Comparison of ENCODE assay signal across 7 mouse cellular contexts in genomic region chr12:84968831-84969655, GRCm38 (mm10). TPM values are rescaled to one million over a fixed set of nuclear protein-coding genes. Genes with fewer than 3 reads are reported as not detected.
A peak's percentile ranks its signal among the peaks of the same experiment; 100 is the strongest.
DNase-seq lines count a peak whose midpoint lies in the region; ATAC-seq and TF ChIP-seq lines count a peak whose summit lies in the region.

No protein-coding gene starts in this region.

- TF ChIP-seq RAD21 in MEL (IDR thresholded peaks at IDR 0.05; ENCODE audit: low read depth, low read length), result no peak

- H3K9ac ChIP-seq in MEL (ENCODE audit: control insufficient read depth, low read depth, low read length, poor library complexity, severe bottlenecking), result peak overlapping the region; percentile 87
- H3K9ac ChIP-seq in heart, embryonic 16.5 days (ENCODE audit: low read length), result peak overlapping the region; percentile 88

- H3K36me3 ChIP-seq in MEL (ENCODE audit: control insufficient read depth in 1 of 2, insufficient read depth in 2 of 2, low read length in 2 of 2) (peaks cover 0 to 18% of the 10 kb centered on the region in 2 experiments), macrophage (ENCODE audit: inconsistent target) (peaks cover 28% of the 10 kb centered on the region)
- H3K36me3 ChIP-seq in heart, embryonic 16.5 days (ENCODE audit: control insufficient read depth, insufficient read depth), result peaks cover 3% of the 10 kb centered on the region; the same call in 1 of the 2 replicates

- no peak for TF ChIP-seq POLR2A in MEL (IDR thresholded peaks at IDR 0.05; ENCODE audit: control insufficient read depth in 1 of 2, insufficient read depth in 1 of 2, low read depth in 1 of 2, low read length in 2 of 2, poor library complexity in 1 of 2)

- no peaks in the 10 kb centered on the region for H3K9me3 ChIP-seq in MEL (replicated peaks; ENCODE audit: insufficient read depth, low read length)
- H3K9me3 ChIP-seq in heart, embryonic 16.5 days (replicated peaks; ENCODE audit: control insufficient read depth, low read length), result no peaks in the 10 kb centered on the region

- DNase-seq in CD4-positive, CD25-positive, alpha-beta regulatory T cell, adult 2 months (ENCODE audit: low read depth, low spot score), result peak; percentile 47
- peak; percentile 87 for DNase-seq in MEL (ENCODE audit: low read depth, low spot score)
- DNase-seq in adrenal gland, adult 18-20 months (ENCODE audit: low spot score in 2 of 2), result no peak
- DNase-seq in layer of hippocampus, adult 11-12 months (ENCODE audit: low spot score), result no peak
- no peak for DNase-seq in cerebellum, postnatal 4 days (ENCODE audit: low spot score in 2 of 2)

- no peak for TF ChIP-seq CTCF in MEL (IDR thresholded peaks at IDR 0.05 in 2 of 3, conservative IDR thresholded peaks at IDR 0.05 in 1 of 3; ENCODE audit: control insufficient read depth in 1 of 3, insufficient read depth in 1 of 3, low read depth in 2 of 3, low read length in 3 of 3, poor library complexity in 1 of 3, severe bottlenecking in 1 of 3)

- no peaks in the 10 kb centered on the region for H3K27me3 ChIP-seq in MEL (ENCODE audit: control insufficient read depth in 1 of 2, insufficient read depth in 2 of 2, low read length in 2 of 2)
- H3K27me3 ChIP-seq in heart, embryonic 16.5 days (ENCODE audit: control insufficient read depth, insufficient read depth, low read length), result no peaks in the 10 kb centered on the region

- peaks cover 2 to 8% of the 10 kb centered on the region in 2 experiments; a peak in 3 of 4 replicates for H3K4me1 ChIP-seq in MEL (ENCODE audit: control insufficient read depth in 1 of 2, insufficient read depth in 2 of 2, low read length in 2 of 2)
- H3K4me1 ChIP-seq in heart, embryonic 16.5 days (ENCODE audit: control insufficient read depth, insufficient read depth, low read length), result peaks cover 11% of the 10 kb centered on the region

- H3K4me3 ChIP-seq in MEL (ENCODE audit: control insufficient read depth in 1 of 2, insufficient read depth in 1 of 2, low read depth in 2 of 2, low read length in 2 of 2) (peak overlapping the region; percentile 93 to 94), macrophage (ENCODE audit: inconsistent target) (peak overlapping the region; percentile 100)
- H3K4me3 ChIP-seq in heart, embryonic 16.5 days (ENCODE audit: low read length), result peak overlapping the region; percentile 87

- H3K79me2 ChIP-seq in MEL (ENCODE audit: control insufficient read depth, insufficient read depth, low read length, poor library complexity), result peaks cover 38% of the 10 kb centered on the region
- peaks cover 97% of the 10 kb centered on the region for H3K79me2 ChIP-seq in macrophage (ENCODE audit: inconsistent target)

- peak overlapping the region; percentile 99 for H3K4me2 ChIP-seq in heart, embryonic 16.5 days (ENCODE audit: low read depth, low read length)

- no peak for ATAC-seq in heart, embryonic 16.5 days (replicated peaks; ENCODE audit: extremely low read depth, insufficient read depth, low FRiP score)

- TF ChIP-seq EP300 in MEL (IDR thresholded peaks at IDR 0.05; ENCODE audit: low read depth in 1 of 2, low read length in 2 of 2), result peak; percentile 87 to 89

- WGBS in heart, embryonic 16.5 days, result 77% methylated on average over 16 of the region's 16 CpGs
- 33% methylated on average over 16 of the region's 16 CpGs for WGBS in macrophage (ENCODE audit: missing documents)

- H3K27ac ChIP-seq in MEL (ENCODE audit: control insufficient read depth, low read depth, low read length) (peak overlapping the region; percentile 89), macrophage (peak overlapping the region; percentile 62; the same call in 1 of the 2 replicates)
- no peak overlapping the region for H3K27ac ChIP-seq in heart, embryonic 16.5 days (ENCODE audit: low read length)

TF ChIP-seq in MEL, 35 proteins besides CTCF, POLR2A, EP300 and RAD21 (continues in another document):
- TF ChIP-seq MAX (IDR thresholded peaks at IDR 0.05; ENCODE audit: low read length) (no peak; the same call in 1 of the 2 replicates), NELFE (IDR thresholded peaks at IDR 0.05; ENCODE audit: low read depth, low read length) (0 out of 2 replicates have a peak, but pooled peaks have one; percentile 27), MYB (IDR thresholded peaks at IDR 0.05; ENCODE audit: low read depth, low read length) (no peak), ZC3H11A (IDR thresholded peaks at IDR 0.05; ENCODE audit: low read depth, low read length) (no peak; the same call in 1 of the 2 replicates), SMC3 (IDR thresholded peaks at IDR 0.05; ENCODE audit: low read depth, low read length) (no peak), POLR2AphosphoS5 (IDR thresholded peaks at IDR 0.05; ENCODE audit: borderline replicate concordance, low read depth, low read length) (no peak), MEF2A (IDR thresholded peaks at IDR 0.05; ENCODE audit: extremely low read depth, insufficient replicate concordance, low read depth, low read length, poor library complexity, severe bottlenecking) (no peak), MAFK (IDR thresholded peaks at IDR 0.05; ENCODE audit: borderline replicate concordance, low read depth, low read length) (no peak), NRF1 (IDR thresholded peaks at IDR 0.05; ENCODE audit: insufficient read depth, low read depth, low read length, poor library complexity, severe bottlenecking) (no peak), TAL1 (IDR thresholded peaks at IDR 0.05; ENCODE audit: low read length) (peak; percentile 92), MAZ (IDR thresholded peaks at IDR 0.05; ENCODE audit: low read depth, low read length) (peak; percentile 45), GABPA (IDR thresholded peaks at IDR 0.05; ENCODE audit: low read depth, low read length) (no peak), ETS1 (IDR thresholded peaks at IDR 0.05; ENCODE audit: low read depth, low read length) (peak; percentile 84), HCFC1 (IDR thresholded peaks at IDR 0.05; ENCODE audit: low read depth, low read length) (peak; percentile 40; the same call in 1 of the 2 replicates), MXI1 (IDR thresholded peaks at IDR 0.05; ENCODE audit: low read depth, low read length) (peak; percentile 54; the same call in 1 of the 2 replicates), ZMIZ1 (IDR thresholded peaks at IDR 0.05; ENCODE audit: low read depth, low read length) (no peak), CHD1 (IDR thresholded peaks at IDR 0.05; ENCODE audit: low read depth, low read length) (peak; percentile 87; the same call in 1 of the 2 replicates), UBTF (IDR thresholded peaks at IDR 0.05; ENCODE audit: borderline replicate concordance, insufficient read depth, low read depth, low read length) (no peak), USF2 (IDR thresholded peaks at IDR 0.05; ENCODE audit: borderline replicate concordance in 1 of 2, insufficient read depth in 1 of 2, low read depth in 1 of 2, low read length in 2 of 2) (no peak), POLR2AphosphoS2 (IDR thresholded peaks at IDR 0.05; ENCODE audit: low read length) (no peak), USF1 (IDR thresholded peaks at IDR 0.05; ENCODE audit: low read depth, low read length) (no peak), KAT2A (conservative IDR thresholded peaks at IDR 0.05; ENCODE audit: low read depth, low read length) (peak; percentile 33; the same call in 1 of the 2 replicates), CHD2 (IDR thresholded peaks at IDR 0.05; ENCODE audit: low read length) (no peak), ELF1 (IDR thresholded peaks at IDR 0.05; ENCODE audit: low read depth, low read length) (no peak), TBP (IDR thresholded peaks at IDR 0.05; ENCODE audit: low read depth, low read length) (0 out of 2 replicates have a peak, but pooled peaks have one; percentile 39), TCF12 (IDR thresholded peaks at IDR 0.05; ENCODE audit: low read depth, low read length) (peak; percentile 92), ZKSCAN1 (IDR thresholded peaks at IDR 0.05; ENCODE audit: low read depth, low read length) (no peak)

RNA-seq across cellular contexts. Expression of gene Fcf1, which starts 1.7 kb away (rescaled TPM):
- 210 and 250 TPM in 2 replicates for total RNA-seq in MEL (2012; rRNA removed)
- polyA plus RNA-seq in MEL (2012; ENCODE audit: insufficient read depth in 1 of 2, insufficient read length in 2 of 2, low read depth in 1 of 2, low replicate concordance in 2 of 2, missing spikeins in 1 of 2) (100 to 1,000 TPM in 1 of 2 experiments, not detected in 1; 172 TPM), macrophage (2018) (65.9 to 92.0 TPM (median 76.0 TPM) in 3 replicates)
- 86.0 and 98.0 TPM in 2 replicates for polyA plus RNA-seq in heart, embryonic 16.5 days (2015; fragmentation: Nextera tagmentation; extraction: Ambion mirVana)
- 10 to 100 TPM; 19.9 to 64.9 (median 43.5) TPM for total RNA-seq in macrophage (2018; cell fraction: chromatin; rRNA removed)
- total RNA-seq in macrophage (2018; cell fraction: cytosol; rRNA removed), result 10 to 100 TPM; 48.6 to 93.2 (median 68.5) TPM
- 10 to 100 TPM; 31.5 to 89.0 (median 51.4) TPM for total RNA-seq in macrophage (2018; cell fraction: nucleus; rRNA removed)
- 10 to 100 TPM; 83.5 to 86.1 TPM for total RNA-seq in adrenal gland, adult 18-20 months (2021)

RNA-seq across cellular contexts. Expression of gene Arel1, which starts 1.7 kb away (rescaled TPM):
- total RNA-seq in MEL (2012; rRNA removed), result 37.9 and 45.0 TPM in 2 replicates
- 10 to 100 TPM; 37.2 to 82.5 TPM for polyA plus RNA-seq in MEL (2012; ENCODE audit: insufficient read depth in 1 of 2, insufficient read length in 2 of 2, low read depth in 1 of 2, low replicate concordance in 2 of 2, missing spikeins in 1 of 2)
- polyA plus RNA-seq in heart, embryonic 16.5 days (2015; fragmentation: Nextera tagmentation; extraction: Ambion mirVana), result 13.1 and 13.3 TPM in 2 replicates
- 100 to 1,000 TPM in 4 of 26 experiments, 10 to 100 TPM in 22; 19.6 to 214 (median 62.1) TPM for total RNA-seq in macrophage (2018; cell fraction: chromatin; rRNA removed)
- 100 to 1,000 TPM in 1 of 26 experiments, 10 to 100 TPM in 25; 32.7 to 100 (median 52.8) TPM for total RNA-seq in macrophage (2018; cell fraction: cytosol; rRNA removed)
- 100 to 1,000 TPM in 12 of 26 experiments, 10 to 100 TPM in 14; 32.6 to 170 (median 89.7) TPM for total RNA-seq in macrophage (2018; cell fraction: nucleus; rRNA removed)
- 27.2 to 51.0 TPM (median 30.2 TPM) in 3 replicates for polyA plus RNA-seq in macrophage (2018)
- total RNA-seq in adrenal gland, adult 18-20 months (2021), result 10 to 100 TPM; 32.0 to 33.0 TPM

RNA-seq across cellular contexts. Expression of gene Ylpm1, which starts 27.1 kb away (rescaled TPM):
- 16.6 and 16.9 TPM in 2 replicates for total RNA-seq in MEL (2012; rRNA removed)
- polyA plus RNA-seq in MEL (2012; ENCODE audit: insufficient read depth in 1 of 2, insufficient read length in 2 of 2, low read depth in 1 of 2, low replicate concordance in 2 of 2, missing spikeins in 1 of 2), result 10 to 100 TPM; 29.9 to 41.8 TPM
- polyA plus RNA-seq in heart, embryonic 16.5 days (2015; fragmentation: Nextera tagmentation; extraction: Ambion mirVana), result 16.3 and 17.7 TPM in 2 replicates
- total RNA-seq in macrophage (2018; cell fraction: chromatin; rRNA removed), result 100 to 1,000 TPM in 21 of 26 experiments, 10 to 100 TPM in 5; 41.6 to 275 (median 210) TPM
- total RNA-seq in macrophage (2018; cell fraction: cytosol; rRNA removed), result 10 to 100 TPM; 16.8 to 38.2 (median 28.1) TPM
- total RNA-seq in macrophage (2018; cell fraction: nucleus; rRNA removed), result 100 to 1,000 TPM in 12 of 26 experiments, 10 to 100 TPM in 14; 32.9 to 180 (median 92.9) TPM
- polyA plus RNA-seq in macrophage (2018), result 23.7 to 43.8 TPM (median 27.2 TPM) in 3 replicates
- 10 to 100 TPM; 39.4 to 46.1 TPM for total RNA-seq in adrenal gland, adult 18-20 months (2021)

Comparison
In these comparisons a context has a peak if more than half of its experiments do, and no peak if none do; other contexts are left out.
1. DNase-seq: peak in CD4-positive, CD25-positive, alpha-beta regulatory T cell, adult 2 months (single experiment) and MEL (single experiment); none in adrenal gland, adult 18-20 months (0 of 2), layer of hippocampus, adult 11-12 months (single experiment) and cerebellum, postnatal 4 days (0 of 2).
2. Peak in every context shown above with its lines, with median percentiles within 50 percentile points of each other: H3K4me3 ChIP-seq.